Mouse (Mus musculus): ENCODE data around the gene Btbd35f4. TPM values are rescaled to one million over a fixed set of nuclear protein-coding genes. Genes with fewer than 3 reads are reported as not detected.
"Not testable (repeated sequence)": the region's sequence is repeated elsewhere in the genome, so short reads cannot be mapped to it uniquely, and the experiment has no call there.

Gene Btbd35f4
- not detected in 2 replicates for total RNA-seq (2021)
- long read RNA-seq: 0 reads

GRCm38 (mm10) chrX:4800196-4800595 lies at the start of gene Btbd35f4:
TSS of gene Btbd35f4 (plus strand) at chrX:4800496.
- DNase-seq: not testable (repeated sequence)

DNA sequence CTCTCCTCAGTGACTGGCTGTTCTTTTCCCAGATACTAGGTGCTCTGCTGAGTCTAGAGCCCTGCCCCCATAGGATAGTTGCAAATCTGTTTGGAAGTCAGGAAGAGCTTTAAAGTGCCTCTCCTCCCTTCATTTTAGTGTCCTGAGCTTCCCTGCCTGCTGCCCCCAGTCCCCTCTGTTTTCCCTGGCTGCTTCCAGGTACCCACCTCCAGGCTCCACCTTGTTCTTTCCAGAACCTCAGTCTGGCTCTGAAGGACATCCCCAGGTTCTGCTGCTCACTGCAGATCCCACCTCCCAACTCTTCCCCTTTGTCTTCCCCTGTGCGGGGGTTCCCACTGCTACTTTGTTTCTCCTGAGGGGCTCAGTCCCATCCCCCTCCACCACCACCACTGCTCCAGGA lies 39.7 kb downstream of the Btbd35f4 start:
- DNase-seq: not testable (repeated sequence)

Other genes with a start within 250 kb of the Btbd35f4 start
- gene Btbd35f27, start 151.6 kb downstream of the Btbd35f4 start, total RNA-seq (2021): not detected in 2 replicates

Data from adrenal gland, postnatal 25 days (tissue).